Mouse (Mus musculus) layer of hippocampus, postnatal 25 days (tissue): ENCODE measurements at regions not wholly inside any gene's neighbourhood (a gene's known extent, or its start where the extent isn't known, plus 50 kb on each side); places are given as distances from the start of the nearest gene placed in this dataset.
"Not testable (repeated sequence)": the region's sequence is repeated elsewhere in the genome, so short reads cannot be mapped to it uniquely, and the experiment has no call there.

Experiments
- DNase-seq, 2 experiments: peaks; one replicate each; pipeline ENCODE4 v3.0.0; 2022; ENCODE audit warnings: mixed read lengths in 2 of 2, low spot score in 1 of 2; ENCODE audit errors: extremely low spot score in 1 of 2

- DNase-seq = no peak
Measured at GRCm38 (mm10) chr1:108094622-108095021, 504.8 kb downstream of the Serpinb8 start.

DNA sequence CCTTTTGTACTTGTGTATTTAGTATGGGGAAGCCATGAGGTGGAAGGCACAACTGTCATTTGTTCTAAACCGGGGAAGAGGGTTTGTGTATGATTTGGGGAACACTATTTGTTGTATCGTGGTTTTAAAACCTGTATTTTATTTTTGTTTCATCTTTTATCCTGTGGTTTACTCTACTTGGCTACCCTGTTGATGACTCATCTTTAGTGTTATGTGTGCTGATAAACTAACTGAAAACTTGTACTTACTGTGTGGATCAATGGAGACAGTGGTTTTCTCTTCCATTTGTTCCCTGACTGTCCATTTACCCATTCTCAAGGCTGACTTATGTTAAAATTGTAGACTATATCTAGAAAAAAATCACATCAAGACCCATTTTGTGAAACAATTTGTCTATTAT lies 512.8 kb downstream of the Serpinb8 start:
- DNase-seq = no peak

- DNase-seq = no peak
Measured at GRCm38 (mm10) chr1:108110984-108111383, 521.2 kb downstream of the Serpinb8 start.

DNA sequence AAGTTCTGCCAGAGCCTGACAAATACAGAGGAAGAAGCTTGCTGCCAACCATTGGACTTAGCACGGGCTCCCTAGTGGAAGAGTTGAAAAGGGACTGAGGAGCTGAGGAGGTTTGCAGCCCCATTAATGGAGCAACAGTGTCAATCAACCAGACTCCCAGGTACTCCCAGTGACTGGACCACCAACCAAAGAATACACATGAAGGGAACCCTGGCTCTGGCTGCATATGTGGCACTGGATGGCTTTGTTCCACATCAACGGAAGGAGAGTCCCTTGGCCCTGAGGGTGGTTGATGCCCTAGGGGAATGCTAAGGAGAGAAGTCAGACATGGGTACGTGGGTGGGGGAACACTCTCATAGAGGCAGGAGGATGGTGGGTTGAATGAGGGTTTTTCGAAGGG lies 537.6 kb downstream of the Serpinb8 start:
- DNase-seq = no peak

GRCm38 (mm10) chr1:108132006-108132405 lies 542.2 kb downstream of the Serpinb8 start:
- DNase-seq = no peak

DNA sequence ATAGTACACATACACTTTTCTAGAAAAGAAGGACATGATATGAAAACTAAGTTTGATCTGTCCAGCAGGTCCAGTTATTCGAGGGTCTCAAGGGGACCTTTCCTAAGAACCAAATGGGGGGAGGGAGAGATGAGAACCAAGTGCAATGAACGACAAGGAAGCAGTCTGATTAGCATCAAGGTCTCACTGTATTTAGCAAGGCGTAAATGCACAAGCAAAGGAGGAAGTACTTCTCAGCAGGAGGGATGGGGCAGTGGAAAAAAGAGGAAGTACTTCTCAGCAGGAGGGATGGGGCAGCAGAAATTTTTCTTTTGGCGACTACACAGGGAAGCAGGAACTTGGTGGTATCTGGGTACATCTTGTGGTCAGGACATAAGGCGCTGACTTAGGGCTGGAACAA lies 545.5 kb downstream of the Serpinb8 start:
- not testable (repeated sequence) for DNase-seq

DNA sequence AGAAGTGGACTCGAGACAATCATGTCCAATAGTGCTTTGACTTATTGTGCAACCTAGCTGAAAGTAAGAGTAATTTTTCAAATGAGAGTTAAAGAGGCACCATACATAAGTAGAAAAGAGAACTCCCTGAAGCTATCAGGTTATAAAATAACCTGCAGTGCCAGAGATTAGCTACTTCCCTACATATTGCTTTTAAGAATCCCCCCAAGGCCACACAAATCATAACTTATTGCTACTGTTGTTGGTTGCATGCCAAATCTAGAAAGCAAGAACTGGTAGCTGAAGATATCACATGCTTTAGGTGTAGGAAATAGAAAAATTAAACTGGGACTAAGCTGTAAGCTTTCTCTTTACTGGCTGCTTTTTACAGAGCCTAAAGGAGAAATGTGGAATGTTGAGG lies 554.3 kb downstream of the Serpinb8 start:
- no peak for DNase-seq

- DNase-seq = no peak
Measured at GRCm38 (mm10) chr1:108181350-108182167, 591.8 kb downstream of the Serpinb8 start.

GRCm38 (mm10) chr1:108182168-108182539 lies 592.3 kb downstream of the Serpinb8 start:
- DNase-seq = no peak

DNA sequence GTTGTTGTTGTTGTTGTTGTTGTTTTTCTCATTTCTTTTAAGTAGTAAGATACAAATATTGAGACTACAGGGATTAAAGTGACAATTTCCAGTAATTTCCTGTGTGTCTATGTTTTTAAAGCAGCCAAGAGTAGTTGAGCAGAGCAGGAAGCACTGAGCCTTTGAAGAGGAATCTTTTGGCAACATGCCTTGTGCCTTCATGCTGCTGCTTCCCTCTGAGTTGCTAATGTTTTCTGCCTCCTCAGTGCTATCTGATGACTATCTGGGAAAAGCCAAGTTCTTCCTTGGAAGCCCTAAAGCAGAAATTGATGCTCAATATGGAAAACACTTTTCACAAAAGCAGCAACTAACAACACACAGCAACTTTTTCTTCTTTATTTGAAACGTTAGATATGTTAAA lies 634.2 kb downstream of the Serpinb8 start:
- no peak for DNase-seq

DNA sequence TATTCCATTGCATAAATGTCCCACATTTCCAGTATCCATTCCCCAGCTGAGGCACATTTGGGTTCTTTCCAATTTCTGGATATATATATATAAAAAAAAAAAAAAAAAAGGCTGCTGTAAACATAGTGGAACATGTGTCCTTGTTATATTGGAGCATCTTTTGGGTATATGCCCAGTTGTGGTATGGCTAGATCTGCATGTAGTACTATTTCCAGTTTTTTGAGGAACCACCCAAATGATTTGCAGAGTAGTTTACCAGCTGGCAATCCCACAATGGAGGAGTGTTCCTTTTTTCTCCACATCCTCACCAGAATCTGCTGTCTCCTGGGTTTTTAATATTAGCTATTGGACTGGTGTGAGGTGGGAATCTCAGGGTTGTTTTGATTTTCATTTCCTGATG lies 650.3 kb downstream of the Serpinb8 start:
- no peak for DNase-seq

DNA sequence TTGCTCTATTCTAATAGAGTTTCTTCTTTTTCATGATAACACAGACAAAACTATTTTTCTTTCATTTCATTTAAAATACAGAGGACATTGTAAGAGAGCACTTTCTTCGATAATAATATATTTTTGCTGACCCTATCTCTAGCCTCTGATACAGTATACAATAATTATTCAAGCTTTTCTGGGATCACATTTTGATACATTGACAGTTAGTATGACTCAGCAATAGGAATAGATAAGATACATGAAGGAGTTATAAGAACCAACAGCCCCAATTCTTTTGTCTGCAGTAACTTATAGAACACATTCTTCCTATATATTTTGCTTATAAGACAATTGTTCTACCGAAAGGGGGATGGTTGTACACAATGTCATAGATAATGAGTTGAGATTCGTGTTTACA lies 665.3 kb downstream of the Serpinb8 start:
- no peak for DNase-seq

DNA sequence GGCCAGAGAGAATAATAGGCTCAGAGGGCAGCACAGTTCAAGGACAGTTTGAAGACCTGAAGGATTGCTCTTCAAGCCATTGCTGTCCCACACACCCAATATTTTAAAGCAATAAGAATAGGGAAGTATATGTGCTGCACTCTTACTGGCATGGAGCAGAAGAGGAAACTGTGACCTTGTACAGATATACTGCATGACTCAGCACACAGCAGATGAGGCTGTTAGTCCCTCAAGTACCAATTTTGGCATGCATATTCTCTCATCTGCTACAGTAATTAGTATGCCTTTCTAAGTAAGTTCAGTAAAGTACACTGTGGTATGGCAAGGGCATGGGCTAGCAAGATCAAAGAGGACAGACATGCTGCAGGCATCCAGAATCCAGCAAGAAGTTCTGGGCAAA lies 669.5 kb downstream of the Serpinb8 start:
- DNase-seq = no peak

DNA sequence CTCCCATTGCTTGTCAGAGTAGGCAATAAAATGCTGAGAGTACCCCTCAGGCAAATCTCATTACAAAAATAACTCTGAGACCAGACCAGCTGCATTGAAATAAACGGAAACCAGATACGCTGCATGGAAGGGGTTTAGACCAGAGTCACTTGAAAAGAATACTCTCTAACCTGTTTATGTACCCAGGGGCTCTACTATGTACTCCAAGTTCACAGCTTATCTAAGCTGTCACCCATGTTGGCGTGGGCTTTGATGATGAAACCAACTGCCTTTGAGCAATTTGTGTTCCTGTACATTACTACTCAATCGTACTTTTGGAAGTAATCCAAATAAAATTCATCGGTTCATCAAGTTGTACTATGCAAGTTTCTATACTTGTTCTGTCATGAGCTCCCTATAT lies 692.3 kb downstream of the Serpinb8 start:
- no peak for DNase-seq

GRCm38 (mm10) chr1:108286571-108286970 lies 696.8 kb downstream of the Serpinb8 start:
- no peak for DNase-seq
